Mouse (Mus musculus) C2C12 (cell line): Measurements from ENCODE around the gene Ecm1.
"Not testable (repeated sequence)": the region's sequence is repeated elsewhere in the genome, so short reads cannot be mapped to it uniquely, and the experiment has no call there.

ENCODE experiments used
- CTCF ChIP-seq: IDR thresholded peaks from one replicate; pipeline ENCODE4 v1.5.1; 2011; ENCODE audit not compliant: control insufficient read depth, insufficient read depth, insufficient read length
- MYOD1 ChIP-seq: IDR thresholded peaks from one replicate; pipeline ENCODE4 v1.6.1; 2011; ENCODE audit warnings: low read depth; ENCODE audit not compliant: control insufficient read depth, insufficient read length
- USF1 ChIP-seq: IDR thresholded peaks from one replicate; pipeline ENCODE4 v1.6.1; 2011; ENCODE audit warnings: low read depth, mild to moderate bottlenecking, control low read depth, moderate library complexity

GRCm38 (mm10) chr3:95690552-95690951 is 48.8 kb downstream of the Ecm1 start:
- TF ChIP-seq MYOD1, CTCF, USF1: not testable (repeated sequence)
